Mouse (Mus musculus) olfactory bulb, adult 2 months (tissue): ENCODE measurements at regions not wholly inside any gene's neighbourhood (a gene's known extent, or its start where the extent isn't known, plus 50 kb on each side); places are given as distances from the start of the nearest gene placed in this dataset.

Experiments used
- CTCF ChIP-seq: fragments of 200-500 bp; IDR thresholded peaks from 2 replicates; pipeline ENCODE4 v1.5.1; 2012; ENCODE audit warnings: low read depth, mild to moderate bottlenecking, low read length, moderate library complexity; ENCODE audit not compliant: insufficient read depth
- POLR2A ChIP-seq: fragments of 200-500 bp; IDR thresholded peaks from 2 replicates; pipeline ENCODE4 v1.6.1; 2012; ENCODE audit warnings: mild to moderate bottlenecking, low read depth, low read length, moderate library complexity; ENCODE audit not compliant: insufficient read depth

DNA sequence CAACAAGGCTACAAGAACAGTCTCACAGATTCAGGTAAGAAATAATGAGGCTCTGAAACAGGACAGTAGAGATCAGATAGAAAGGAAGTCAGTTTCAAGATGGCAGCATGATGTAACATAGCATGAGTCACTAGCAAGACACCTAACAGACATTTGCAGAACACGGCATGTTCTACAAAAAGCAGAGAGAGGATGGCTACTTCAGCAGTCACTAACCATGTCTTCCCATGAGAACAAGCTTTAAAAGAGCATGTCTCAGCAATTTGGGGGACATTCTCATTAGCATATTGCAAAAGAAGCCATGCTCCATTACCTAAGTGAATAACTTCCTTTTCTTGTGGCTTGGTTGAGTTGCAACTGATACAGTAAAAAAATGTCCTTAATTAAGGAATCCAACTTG, 75.2 kb upstream of the Srd5a2 start:
- no peak for TF ChIP-seq CTCF
- no peak for TF ChIP-seq POLR2A
